Mouse (Mus musculus): Measurements from ENCODE around the gene Mroh9. TPM values are rescaled to one million over a fixed set of nuclear protein-coding genes. Genes with fewer than 3 reads are reported as not detected.

Gene Mroh9
- polyA plus RNA-seq, 1 experiment from 2014 or later, result not detected

Other genes with a start within 250 kb of the Mroh9 start
- 9.1 and 13.1 TPM in 2 replicates for gene Fmo1, start 219.1 kb downstream of the Mroh9 start, polyA plus RNA-seq (2015; fragmentation: Nextera tagmentation; extraction: Ambion mirVana)
- gene Fmo2, start 186.9 kb downstream of the Mroh9 start, polyA plus RNA-seq (2015; fragmentation: Nextera tagmentation; extraction: Ambion mirVana), result 7.7 and 8.0 TPM in 2 replicates
- 0.11 TPM in 1 of 2 replicates, not detected in the other for gene Fmo6, start 148.2 kb downstream of the Mroh9 start, polyA plus RNA-seq (2015; fragmentation: Nextera tagmentation; extraction: Ambion mirVana)
- 0.06 TPM in 2 replicates for gene Fmo3, start 101.1 kb downstream of the Mroh9 start, polyA plus RNA-seq (2015; fragmentation: Nextera tagmentation; extraction: Ambion mirVana)
- gene Prrx1, start 228.0 kb upstream of the Mroh9 start, polyA plus RNA-seq (2015; fragmentation: Nextera tagmentation; extraction: Ambion mirVana), result 10.8 and 13.7 TPM in 2 replicates

Data from heart, embryonic 15.5 days (tissue).